Mouse (Mus musculus) neural tube, embryonic 11.5 days (tissue): ENCODE data around the gene Gatb. TPM values are rescaled to one million over a fixed set of nuclear protein-coding genes. Genes with fewer than 3 reads are reported as not detected.

Source experiments
- ATAC-seq: fragments of 200-750 bp; cut with Nextera tagmentation; 2 replicates; pipeline ENCODE4 v1.8.0; 2017; ENCODE audit warnings: moderate number of reproducible peaks, mild to moderate bottlenecking, moderate TSS enrichment, moderate library complexity; ENCODE audit not compliant: insufficient read depth, low FRiP score, low TSS enrichment
- DNase-seq: peaks from one replicate; pipeline ENCODE4 v3.0.0-alpha.2; 2015; ENCODE audit warnings: low spot score
- H3K27ac ChIP-seq: fragments of 300-500 bp; sonication (generic); 2 replicates; pipeline ENCODE4 v1.5.1; 2014; ENCODE audit warnings: low read depth, mild to moderate bottlenecking, low read length
- H3K27me3 ChIP-seq: fragments of 300-500 bp; sonication (generic); 2 replicates; pipeline ENCODE4 v1.6.1; 2014; ENCODE audit warnings: mild to moderate bottlenecking, low read length, mixed read lengths; ENCODE audit not compliant: control insufficient read depth, insufficient read depth
- H3K36me3 ChIP-seq: fragments of 300-500 bp; sonication (generic); 2 replicates; pipeline ENCODE4 v1.6.1; 2014; ENCODE audit warnings: mild to moderate bottlenecking, low read length, moderate library complexity, mixed read lengths; ENCODE audit not compliant: control insufficient read depth, insufficient read depth
- H3K4me1 ChIP-seq: fragments of 300-500 bp; sonication (generic); 2 replicates; pipeline ENCODE4 v1.6.1; 2014; ENCODE audit warnings: low read length, mixed read lengths; ENCODE audit not compliant: control insufficient read depth, insufficient read depth
- H3K4me2 ChIP-seq: fragments of 300-500 bp; sonication (generic); 2 replicates; pipeline ENCODE4 v1.6.1; 2014; ENCODE audit warnings: low read depth, mild to moderate bottlenecking, moderate library complexity
- H3K4me3 ChIP-seq: fragments of 300-500 bp; sonication (generic); 2 replicates; pipeline ENCODE4 v1.5.1; 2014; ENCODE audit warnings: low read depth, low read length
- H3K9ac ChIP-seq: fragments of 300-500 bp; sonication (generic); 2 replicates; pipeline ENCODE4 v1.6.1; 2014; ENCODE audit warnings: mild to moderate bottlenecking, low read length
- H3K9me3 ChIP-seq: fragments of 300-500 bp; sonication (generic); 2 replicates; pipeline ENCODE4 v1.6.1; 2016; ENCODE audit warnings: low read length; ENCODE audit not compliant: control insufficient read depth
- WGBS: fragments of 180-500 bp; shearing (Covaris S2); extraction: QIAGEN DNeasy Blood & Tissue Kit; methylation state at CpG from one replicate; pipeline ENCODE4 v1.1.7; 2014; 5-methylcytosine and 5-hydroxymethylcytosine counted together
- polyA plus RNA-seq: library from polyadenylated mRNA; unstranded; fragments of >200 nt; fragmentation: Nextera tagmentation; extraction: Ambion mirVana; gene quantifications from 2 replicates; pipeline ENCODE4 v1.2.1, GENCODE M21; 2014

The Gatb gene
- polyA plus RNA-seq, 1 experiment from 2014 or later, result 23.2 TPM

GRCm38 (mm10) chr3:85588701-85589100 lies 14.8 kb downstream of the Gatb start:
- Histone ChIP-seq H3K4me1 (no peaks in the 10 kb centered on the region), H3K9ac (no peak overlapping the region), H3K4me3 (no peak overlapping the region), H3K4me2 (no peak overlapping the region), H3K27me3 (no peaks in the 10 kb centered on the region), H3K36me3 (no peaks in the 10 kb centered on the region), H3K27ac (no peak overlapping the region), H3K9me3 (no peaks in the 10 kb centered on the region)
- WGBS, result 69% methylated on average over 2 of the region's 2 CpGs
- ATAC-seq, result no peak
- DNase-seq, result no peak

- no peaks in the 10 kb centered on the region for H3K27me3 ChIP-seq
- ATAC-seq (no peak), DNase-seq (no peak)
- 90% methylated on average over 3 of the region's 3 CpGs for WGBS
- no peak overlapping the region for H3K9ac ChIP-seq
- H3K4me3 ChIP-seq, result no peak overlapping the region
- no peaks in the 10 kb centered on the region for H3K4me1 ChIP-seq
- no peak overlapping the region for H3K4me2 ChIP-seq
- no peaks in the 10 kb centered on the region for H3K9me3 ChIP-seq
- no peaks in the 10 kb centered on the region for H3K36me3 ChIP-seq
- H3K27ac ChIP-seq, result no peak overlapping the region
These were observed 16.3 kb downstream of the Gatb start for GRCm38 (mm10) chr3:85590090-85590754.

- WGBS, result 83% methylated on average over 4 of the region's 4 CpGs
- Histone ChIP-seq H3K9me3 (no peaks in the 10 kb centered on the region), H3K27me3 (no peaks in the 10 kb centered on the region), H3K36me3 (no peaks in the 10 kb centered on the region), H3K4me3 (no peak overlapping the region), H3K9ac (no peak overlapping the region), H3K4me1 (no peaks in the 10 kb centered on the region), H3K27ac (no peak overlapping the region), H3K4me2 (no peak overlapping the region)
- ATAC-seq (no peak), DNase-seq (no peak)
These were observed 18.1 kb downstream of the Gatb start for GRCm38 (mm10) chr3:85592067-85592466.

- Histone ChIP-seq H3K9me3 (no peaks in the 10 kb centered on the region), H3K4me3 (no peak overlapping the region), H3K4me1 (no peaks in the 10 kb centered on the region), H3K4me2 (no peak overlapping the region), H3K9ac (no peak overlapping the region), H3K27ac (no peak overlapping the region), H3K36me3 (no peaks in the 10 kb centered on the region), H3K27me3 (no peaks in the 10 kb centered on the region)
- DNase-seq (no peak), ATAC-seq (no peak)
- WGBS, result 90% methylated on average over 5 of the region's 5 CpGs
These were observed 18.8 kb downstream of the Gatb start for GRCm38 (mm10) chr3:85592640-85593252.

GRCm38 (mm10) chr3:85594452-85594851 lies 20.5 kb downstream of the Gatb start:
- no peaks in the 10 kb centered on the region for H3K4me1 ChIP-seq
- no peaks in the 10 kb centered on the region for H3K36me3 ChIP-seq
- no peak overlapping the region for H3K4me3 ChIP-seq
- DNase-seq, result no peak
- H3K4me2 ChIP-seq, result no peak overlapping the region
- WGBS, result 81% methylated on average over 3 of the region's 3 CpGs
- H3K27ac ChIP-seq, result no peak overlapping the region
- no peak overlapping the region for H3K9ac ChIP-seq
- ATAC-seq, result no peak
- no peaks in the 10 kb centered on the region for H3K27me3 ChIP-seq
- no peaks in the 10 kb centered on the region for H3K9me3 ChIP-seq

- Histone ChIP-seq H3K27me3 (no peaks in the 10 kb centered on the region), H3K27ac (no peak overlapping the region), H3K4me1 (peaks cover 3% of the 10 kb centered on the region), H3K4me3 (no peak overlapping the region), H3K9me3 (no peaks in the 10 kb centered on the region), H3K9ac (no peak overlapping the region), H3K36me3 (no peaks in the 10 kb centered on the region), H3K4me2 (no peak overlapping the region)
- ATAC-seq, result no peak
- DNase-seq, result no peak
- WGBS, result 75% methylated on average over 3 of the region's 3 CpGs
These were observed 25.6 kb downstream of the Gatb start for GRCm38 (mm10) chr3:85599526-85599925.

GRCm38 (mm10) chr3:85601841-85602305 lies 28.0 kb downstream of the Gatb start:
- H3K4me1 ChIP-seq, result peaks cover 3% of the 10 kb centered on the region
- H3K36me3 ChIP-seq, result no peaks in the 10 kb centered on the region
- H3K9me3 ChIP-seq, result no peaks in the 10 kb centered on the region
- H3K27ac ChIP-seq, result no peak overlapping the region
- no peaks in the 10 kb centered on the region for H3K27me3 ChIP-seq
- ATAC-seq (no peak), DNase-seq (no peak)
- whole genome bisulfite sequencing, result 61% methylated on average over 3 of the region's 3 CpGs
- no peak overlapping the region for H3K4me2 ChIP-seq
- no peak overlapping the region for H3K4me3 ChIP-seq
- H3K9ac ChIP-seq, result no peak overlapping the region

GRCm38 (mm10) chr3:85603811-85604210 lies 29.9 kb downstream of the Gatb start:
- Histone ChIP-seq H3K4me2 (no peak overlapping the region), H3K27me3 (no peaks in the 10 kb centered on the region), H3K9me3 (no peaks in the 10 kb centered on the region), H3K27ac (no peak overlapping the region), H3K4me1 (peaks cover 3% of the 10 kb centered on the region), H3K4me3 (no peak overlapping the region), H3K9ac (no peak overlapping the region), H3K36me3 (no peaks in the 10 kb centered on the region)
- no peak for ATAC-seq
- 84% methylated on average over 1 of the region's 1 CpGs for WGBS
- DNase-seq, result no peak

- H3K27me3 ChIP-seq, result no peaks in the 10 kb centered on the region
These were observed 33.0 kb downstream of the Gatb start for GRCm38 (mm10) chr3:85606912-85607311.

More at GRCm38 (mm10) chr3:85606912-85607311, 33.0 kb downstream of the Gatb start:
- no peaks in the 10 kb centered on the region for H3K36me3 ChIP-seq
- H3K4me2 ChIP-seq, result no peak overlapping the region
- ATAC-seq (no peak), DNase-seq (no peak)
- no peak overlapping the region for H3K9ac ChIP-seq
- H3K9me3 ChIP-seq, result no peaks in the 10 kb centered on the region
- H3K4me3 ChIP-seq, result no peak overlapping the region
- 93% methylated on average over 3 of the region's 3 CpGs for WGBS
- H3K27ac ChIP-seq, result no peak overlapping the region
- peaks cover under 1% of the 10 kb centered on the region for H3K4me1 ChIP-seq
